Mouse (Mus musculus) stomach, postnatal 0 days (tissue): Measurements from ENCODE around the gene Tnni1.

Source experiments
- CTCF ChIP-seq: IDR thresholded peaks from 2 replicates; pipeline ENCODE4 v1.5.1; 2016; ENCODE audit warnings: antibody characterized with exemption, low read depth, mild to moderate bottlenecking, moderate library complexity
- EP300 ChIP-seq: optimal IDR thresholded peaks from 2 replicates; pipeline ENCODE3; 2016; ENCODE audit warnings: antibody characterized with exemption

DNA sequence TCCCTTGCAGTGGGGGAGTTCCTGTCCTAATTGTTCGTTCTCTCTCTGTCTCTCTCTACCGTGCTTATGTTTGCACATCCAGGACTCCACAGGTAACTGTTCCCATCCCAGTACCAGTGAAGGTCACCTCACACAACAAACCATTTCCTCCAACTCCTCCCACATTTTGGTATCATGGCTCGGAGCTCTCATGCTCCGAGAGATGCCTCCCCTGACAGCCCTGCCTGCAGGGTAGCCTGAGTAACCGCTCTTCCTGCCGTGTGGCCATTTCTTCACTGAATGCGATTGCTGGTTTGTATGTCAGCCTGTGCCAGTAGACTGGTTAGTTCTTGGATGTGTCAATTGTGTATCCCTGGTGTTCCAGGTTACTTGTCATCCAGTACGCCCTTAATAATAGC lies 7.7 kb upstream of the Tnni1 start:
- TF ChIP-seq CTCF (no peak), EP300 (no peak)
